Mouse (Mus musculus) embryonic fibroblast, embryonic 13.5 days (primary cell): ENCODE results near the gene Cped1.

ENCODE experiments used
- CTCF ChIP-seq: IDR thresholded peaks from 2 replicates; pipeline ENCODE4 v1.5.1; 2011; ENCODE audit warnings: mild to moderate bottlenecking, control low read depth, low read length, moderate library complexity, borderline replicate concordance; ENCODE audit not compliant: insufficient read depth
- POLR2A ChIP-seq: IDR thresholded peaks from 2 replicates; pipeline ENCODE4 v1.6.1; 2011; ENCODE audit warnings: low read depth, mild to moderate bottlenecking, control low read depth, low read length, moderate library complexity

GRCm38 (mm10) chr6:22103713-22104112 lies 118.0 kb downstream of the Cped1 start:
- TF ChIP-seq CTCF (no peak), POLR2A (no peak)
